Mouse (Mus musculus) spleen, postnatal 10 days (tissue): ENCODE measurements around the gene Rere.

Experiments used
- DNase-seq, 2 experiments: peaks; one replicate each; pipeline ENCODE4 v3.0.0; 2021 to 2022; ENCODE audit warnings: low spot score in 2 of 2

Gene Rere

GRCm38 (mm10) chr4:150426880-150427476 is 145.5 kb downstream of the Rere start:
- DNase-seq, result no peak

- DNase-seq, result no peak
These were observed 147.3 kb downstream of the Rere start for GRCm38 (mm10) chr4:150428762-150429161.

- no peak for DNase-seq
These were observed 152.6 kb downstream of the Rere start for GRCm38 (mm10) chr4:150433827-150434574.

- no peak for DNase-seq
These were observed 154.1 kb downstream of the Rere start for GRCm38 (mm10) chr4:150435590-150435989.

- DNase-seq, result no peak
These were observed 157.2 kb downstream of the Rere start for GRCm38 (mm10) chr4:150438621-150439020.

GRCm38 (mm10) chr4:150441931-150442330 is 160.5 kb downstream of the Rere start:
- no peak for DNase-seq

- no peak for DNase-seq
These were observed 162.6 kb downstream of the Rere start for GRCm38 (mm10) chr4:150444068-150444467.

- no peak for DNase-seq
These were observed 165.2 kb downstream of the Rere start for GRCm38 (mm10) chr4:150446617-150447016.

GRCm38 (mm10) chr4:150447517-150447916 is 166.1 kb downstream of the Rere start:
- no peak for DNase-seq

- no peak for DNase-seq
These were observed 167.0 kb downstream of the Rere start for GRCm38 (mm10) chr4:150448433-150448832.

- DNase-seq, result no peak
These were observed 168.7 kb downstream of the Rere start for GRCm38 (mm10) chr4:150450081-150450691.

- DNase-seq, result no peak
These were observed 170.9 kb downstream of the Rere start for GRCm38 (mm10) chr4:150452155-150452847.

- no peak for DNase-seq
These were observed 173.3 kb downstream of the Rere start for GRCm38 (mm10) chr4:150454571-150455306.

- DNase-seq, result no peak
These were observed 174.3 kb downstream of the Rere start for GRCm38 (mm10) chr4:150455750-150456149.

- no peak for DNase-seq
These were observed 175.0 kb downstream of the Rere start for GRCm38 (mm10) chr4:150456452-150456851.

- DNase-seq, result no peak
These were observed 175.4 kb downstream of the Rere start for GRCm38 (mm10) chr4:150456886-150457285.

- DNase-seq, result no peak
These were observed 175.9 kb downstream of the Rere start for GRCm38 (mm10) chr4:150457353-150457752.

GRCm38 (mm10) chr4:150457771-150458170 is 176.3 kb downstream of the Rere start:
- DNase-seq, result no peak

GRCm38 (mm10) chr4:150459022-150459794 is 177.8 kb downstream of the Rere start:
- no peak for DNase-seq

GRCm38 (mm10) chr4:150460451-150460850 is 179.0 kb downstream of the Rere start:
- DNase-seq, result no peak

- no peak for DNase-seq
These were observed 179.6 kb downstream of the Rere start for GRCm38 (mm10) chr4:150461011-150461410.
